Mouse (Mus musculus): ENCODE data around the gene Gm28269.

The Gm28269 gene

GRCm38 (mm10) chrX:21744997-21745396 lies at the start of gene Gm28269:
Gene Gm28269 (minus strand): TSS chrX:21745097.
- DNase-seq: no peak

- no peak for DNase-seq
These were observed 28.0 kb downstream of the Gm28269 start for GRCm38 (mm10) chrX:21716885-21717284.

GRCm38 (mm10) chrX:21715293-21715692 lies 29.6 kb downstream of the Gm28269 start:
- no peak for DNase-seq

DNA sequence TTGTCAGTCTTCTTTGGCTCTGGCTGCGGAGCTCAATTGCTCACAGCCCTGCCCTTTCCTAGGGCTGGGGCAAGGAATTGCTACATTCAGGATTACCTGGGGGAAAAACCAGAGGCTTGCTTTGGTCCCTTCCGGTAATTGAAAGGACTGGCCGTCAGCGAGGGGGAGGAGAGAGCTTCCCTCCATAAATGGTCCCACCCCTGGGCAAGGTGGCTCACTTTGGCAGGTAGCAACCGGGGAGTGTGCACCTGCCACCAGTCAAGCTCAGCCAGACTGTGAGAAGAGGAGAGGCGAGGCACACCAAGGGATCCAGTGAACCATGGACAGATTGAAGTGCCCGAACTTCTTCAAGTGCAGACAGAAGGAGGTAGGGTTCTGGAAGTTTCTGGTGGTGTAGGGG lies 30.1 kb downstream of the Gm28269 start, which contains the start of gene Slc6a14:
Slc6a14 (plus strand) TSS at position 68 of the 400 bp plus-strand sequence.
- no peak for DNase-seq

- DNase-seq: no peak
These were observed 40.4 kb downstream of the Gm28269 start for GRCm38 (mm10) chrX:21704470-21704869.

DNA sequence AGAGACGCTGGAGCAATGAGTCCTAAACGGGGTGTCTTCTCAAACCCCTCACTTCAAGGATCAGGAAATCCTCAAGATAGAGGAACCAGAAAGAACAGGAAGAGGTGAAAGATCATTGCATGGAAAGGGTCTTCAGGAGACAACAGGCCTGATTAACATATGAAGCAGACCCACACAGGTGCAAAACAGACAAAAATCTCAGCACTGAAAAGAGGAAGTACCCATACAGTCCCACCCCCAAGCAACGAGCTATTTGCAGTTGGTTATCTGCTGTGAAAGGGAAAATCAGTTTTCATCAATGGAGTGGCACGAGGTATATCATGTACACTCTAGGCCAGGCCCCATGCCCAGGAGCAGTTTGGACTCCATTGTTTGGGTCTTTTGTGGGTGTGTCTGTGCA lies 43.3 kb downstream of the Gm28269 start:
- no peak for DNase-seq

GRCm38 (mm10) chrX:21695687-21696086 lies 49.2 kb downstream of the Gm28269 start:
- no peak for DNase-seq

DNA sequence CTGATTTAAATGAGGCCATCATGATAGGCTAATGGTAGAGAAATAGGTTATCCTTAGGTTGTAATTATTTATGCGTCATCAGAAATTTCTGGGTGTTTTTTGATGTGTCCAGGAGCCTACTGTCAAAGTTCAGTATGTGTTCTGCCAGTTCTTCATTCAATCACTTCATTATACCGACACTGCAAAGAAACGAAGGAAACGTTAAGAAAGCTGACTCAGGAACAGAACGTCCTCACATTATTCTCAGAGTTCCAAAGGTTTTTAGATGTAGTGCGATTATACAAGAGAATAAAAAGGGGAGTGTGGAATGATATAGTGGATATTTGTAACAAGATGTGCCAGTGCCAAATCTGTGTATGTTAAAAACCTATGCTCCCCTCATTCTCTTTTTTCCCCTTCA lies 49.7 kb downstream of the Gm28269 start:
- DNase-seq: no peak
